Mouse (Mus musculus): Measurements from ENCODE around the gene Nr4a1.

The Nr4a1 gene

DNA sequence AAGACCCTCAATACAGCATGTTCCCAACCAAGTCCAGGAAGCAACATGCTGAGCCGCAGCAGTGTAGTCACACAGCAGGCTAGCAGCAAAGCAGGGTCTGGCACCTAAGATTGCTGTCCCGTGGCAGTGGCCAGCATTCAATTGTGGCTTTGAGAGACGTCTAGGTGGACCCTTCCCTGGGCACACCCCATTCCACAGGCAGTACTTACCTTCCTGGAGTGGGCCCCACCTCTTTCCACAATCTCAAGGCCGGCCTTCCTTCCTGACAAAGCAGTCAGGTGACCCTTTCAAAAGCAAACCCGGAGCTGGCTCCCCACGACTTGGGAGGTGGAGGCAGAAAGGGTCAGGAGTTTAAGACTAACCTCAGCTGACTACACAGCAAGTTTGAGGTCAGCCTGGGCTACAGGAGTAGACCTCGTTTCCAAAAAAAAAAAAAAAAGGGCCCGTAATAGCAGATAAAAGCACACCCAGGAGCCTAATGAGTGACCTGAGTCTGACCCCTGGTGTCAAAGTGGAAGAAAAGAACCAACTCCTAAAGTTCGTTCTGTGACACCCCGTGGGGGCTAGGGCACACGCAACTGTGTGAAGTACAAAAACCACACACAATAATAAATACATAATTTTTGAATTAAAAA, 20.3 kb upstream of the Nr4a1 start:
- no peak for DNase-seq

DNA sequence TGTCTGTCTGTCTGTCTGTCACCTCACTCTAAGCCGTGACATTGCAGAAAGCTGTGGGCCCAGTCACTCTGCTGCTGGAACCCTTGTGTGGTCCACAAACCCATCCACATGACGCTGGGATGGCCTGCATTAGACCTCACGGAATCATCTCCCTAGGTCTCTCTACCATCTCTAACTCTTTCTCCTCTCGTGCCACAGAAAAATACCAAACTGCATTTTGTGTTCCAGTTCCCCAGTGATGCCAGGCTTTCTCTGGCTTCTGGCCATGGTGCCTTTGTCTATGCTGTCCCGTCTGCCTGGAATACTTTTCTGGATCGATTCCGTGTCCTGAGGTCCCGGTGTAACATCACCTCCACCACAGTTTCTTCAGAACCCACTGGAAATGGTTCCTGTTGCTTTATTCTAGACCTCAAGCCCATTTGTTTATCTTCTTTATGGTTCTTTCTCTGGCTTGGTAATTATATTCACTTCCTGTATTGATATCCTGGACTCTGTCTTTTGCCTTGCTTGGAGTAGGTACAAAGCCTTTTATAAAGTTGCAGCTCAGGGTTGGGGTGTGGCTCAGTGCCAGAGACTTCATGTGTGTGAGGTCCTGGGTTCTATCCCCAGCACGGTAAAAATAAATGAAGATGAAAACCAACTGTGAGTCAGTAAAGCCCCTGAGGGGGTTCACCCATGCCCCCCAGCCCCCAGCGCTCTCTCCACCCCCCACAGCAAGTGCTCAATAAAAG, 19.3 kb upstream of the Nr4a1 start:
- DNase-seq, result no peak

DNA sequence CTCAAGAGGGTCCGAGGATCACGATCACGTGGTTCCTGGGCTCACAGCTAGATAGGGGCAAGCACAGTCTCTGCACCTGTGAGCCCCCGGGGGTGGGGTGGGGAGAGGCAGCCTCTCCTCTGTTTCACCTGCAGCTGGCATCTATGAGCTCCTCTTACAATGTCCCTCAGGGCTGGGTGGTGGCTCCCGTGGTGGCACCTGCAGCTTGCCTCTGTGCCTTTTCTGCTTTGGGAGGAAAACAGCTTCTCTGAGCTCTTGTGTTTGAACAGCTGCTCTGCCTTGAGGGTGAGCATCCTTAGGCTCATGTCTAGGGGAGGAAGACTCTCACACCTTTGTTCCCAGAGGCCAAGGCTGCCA, 18.7 kb upstream of the Nr4a1 start:
- no peak for DNase-seq

DNA sequence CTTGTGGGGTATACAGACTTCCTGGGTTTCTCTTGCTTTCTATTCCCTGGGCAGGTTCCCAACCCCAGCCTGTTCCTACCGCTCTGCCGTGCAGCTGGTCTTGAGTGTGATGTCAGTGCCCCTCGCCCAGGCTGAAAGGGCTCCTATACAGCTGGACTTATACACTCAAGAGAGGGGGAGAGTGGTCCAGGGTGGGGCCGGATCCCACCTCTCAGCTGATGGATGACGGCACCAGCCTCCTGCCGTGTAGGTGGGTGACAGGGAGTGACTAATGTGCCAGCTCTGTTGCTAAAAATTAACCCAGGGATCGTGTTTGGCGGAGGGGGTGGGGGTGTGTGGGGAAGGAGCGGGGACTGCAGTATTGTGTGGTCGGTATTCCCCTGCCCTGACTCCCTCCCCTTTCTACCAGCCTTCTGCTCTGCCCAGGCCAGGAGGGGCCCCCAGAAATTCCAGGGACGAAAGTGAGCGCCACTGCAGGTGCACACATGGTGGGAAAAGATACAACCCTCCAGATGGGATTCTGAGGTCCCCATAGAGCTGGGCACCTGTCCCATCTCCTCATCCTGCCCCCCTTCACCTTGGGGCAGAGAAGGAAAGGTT, 18.2 kb upstream of the Nr4a1 start:
- DNase-seq, result no peak

- peak; percentile 61 to 66 for DNase-seq
These were observed 17.2 kb upstream of the Nr4a1 start for GRCm38 (mm10) chr15:101236878-101237277.

DNA sequence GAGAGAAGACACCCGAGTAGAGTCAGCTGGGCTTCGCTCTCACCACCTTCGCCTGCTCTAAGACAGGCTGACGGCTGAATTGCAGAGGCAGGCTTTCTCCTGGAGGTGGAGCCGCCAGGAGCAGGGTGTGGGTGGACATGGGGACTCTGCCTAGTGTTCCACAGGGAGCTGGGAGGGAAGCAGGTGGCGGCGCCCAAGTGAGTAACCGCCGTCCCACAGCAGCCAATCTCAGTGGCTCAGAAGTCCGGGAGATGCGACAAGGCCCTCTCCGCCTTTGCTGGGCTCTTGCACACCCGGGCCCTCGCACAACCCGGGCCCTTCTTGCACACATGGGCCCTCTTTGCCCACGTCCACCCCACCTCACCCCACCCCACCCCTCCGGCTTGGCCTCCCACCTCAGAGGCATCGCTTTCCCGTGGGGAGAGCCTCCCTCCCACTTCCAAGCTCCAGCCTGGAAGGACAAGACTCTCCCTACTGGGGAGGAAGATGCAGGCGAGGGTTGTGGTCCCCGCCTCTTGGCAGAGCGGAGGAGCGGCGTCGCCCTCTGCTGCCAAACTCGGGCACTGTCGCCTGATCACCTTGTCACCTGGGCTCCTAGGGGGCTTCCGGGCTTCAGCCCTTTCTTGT, 15.1 kb upstream of the Nr4a1 start:
- peak; percentile 76 to 79 for DNase-seq

DNA sequence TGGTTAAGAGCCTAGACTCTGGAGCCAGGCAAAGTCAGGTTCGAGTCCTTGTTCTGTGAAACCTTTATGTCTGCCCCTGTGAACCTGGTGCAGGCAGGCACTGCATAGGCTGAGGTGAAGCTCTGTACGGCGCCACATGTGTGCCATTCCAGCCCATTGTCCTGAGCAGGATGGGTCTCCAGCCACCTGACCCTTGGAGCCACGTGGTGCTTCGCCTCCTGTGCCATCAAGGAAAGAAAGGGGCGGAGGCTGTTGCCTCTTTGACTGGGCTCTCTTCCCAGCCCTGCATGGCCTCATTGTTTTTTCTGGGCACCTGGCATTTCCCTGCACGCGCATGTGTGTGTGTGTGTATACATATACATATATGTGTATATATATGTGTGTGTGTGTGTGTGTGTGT, 14.2 kb upstream of the Nr4a1 start:
- DNase-seq, result no peak

GRCm38 (mm10) chr15:101240799-101241204, 13.3 kb upstream of the Nr4a1 start:
- DNase-seq, result peak; percentile 90 to 93

DNA sequence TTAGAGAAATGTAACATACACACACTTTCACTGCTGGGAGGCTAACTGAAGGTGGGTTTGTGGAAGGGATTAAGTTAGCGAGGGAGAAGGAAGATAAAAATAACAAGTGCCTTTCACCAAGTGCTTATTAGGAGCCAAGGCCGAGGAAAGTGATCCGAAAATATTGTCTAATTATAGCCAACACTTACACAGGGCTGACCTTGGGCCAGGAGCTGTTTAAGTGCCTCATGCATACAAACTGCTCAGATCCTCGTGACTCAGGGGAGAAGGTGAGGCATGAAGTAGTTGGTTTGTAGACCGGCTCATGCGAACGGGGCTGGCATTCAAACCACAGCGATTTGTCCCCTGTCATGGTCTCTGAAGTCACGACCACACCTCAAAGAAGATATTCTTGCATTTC, 12.8 kb upstream of the Nr4a1 start:
- no peak for DNase-seq

- no peak for DNase-seq
These were observed 12.2 kb upstream of the Nr4a1 start for GRCm38 (mm10) chr15:101241853-101242252.

GRCm38 (mm10) chr15:101242645-101243044, 11.4 kb upstream of the Nr4a1 start:
- peak; percentile 86 to 89 for DNase-seq

DNA sequence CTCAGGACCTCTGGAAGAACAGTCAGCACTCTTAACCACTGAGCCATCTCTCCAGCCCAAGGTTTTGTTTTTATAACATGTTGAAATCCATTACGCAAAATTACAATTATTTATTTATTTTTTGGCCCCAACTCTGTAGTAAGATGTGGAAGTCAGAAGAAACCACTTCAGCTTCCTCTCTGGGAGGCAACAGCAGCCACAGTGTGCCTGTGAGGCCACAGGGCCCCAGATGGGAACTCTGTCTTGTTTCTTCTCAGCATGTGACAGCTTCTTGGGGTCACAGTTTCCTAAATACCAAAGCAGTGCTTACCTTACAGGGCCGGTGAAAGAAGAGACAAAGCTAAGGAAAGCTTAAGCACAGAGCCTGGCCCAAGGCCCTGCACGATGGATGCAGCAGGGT, 10.1 kb upstream of the Nr4a1 start:
- DNase-seq, result no peak

- peak; percentile 93 to 97 for DNase-seq
These were observed 7.6 kb upstream of the Nr4a1 start for GRCm38 (mm10) chr15:101246231-101247154.

DNA sequence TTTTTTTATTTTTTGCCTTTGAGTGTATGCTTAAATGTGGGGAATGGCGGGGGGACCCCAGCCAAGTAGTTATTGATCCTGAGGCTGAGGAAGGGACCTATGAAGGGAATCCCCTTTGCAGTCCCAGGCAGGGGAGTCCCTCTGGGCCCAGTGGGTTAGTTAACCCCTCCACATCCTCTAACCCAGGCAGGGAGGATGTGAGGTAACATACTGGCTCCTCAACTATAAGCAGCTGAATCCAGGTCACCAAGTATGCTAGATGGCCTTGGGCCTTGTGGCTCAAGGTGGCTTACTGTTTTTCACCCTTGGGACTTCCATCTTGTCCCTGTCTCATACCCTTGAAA, 6.9 kb upstream of the Nr4a1 start:
- no peak for DNase-seq

DNA sequence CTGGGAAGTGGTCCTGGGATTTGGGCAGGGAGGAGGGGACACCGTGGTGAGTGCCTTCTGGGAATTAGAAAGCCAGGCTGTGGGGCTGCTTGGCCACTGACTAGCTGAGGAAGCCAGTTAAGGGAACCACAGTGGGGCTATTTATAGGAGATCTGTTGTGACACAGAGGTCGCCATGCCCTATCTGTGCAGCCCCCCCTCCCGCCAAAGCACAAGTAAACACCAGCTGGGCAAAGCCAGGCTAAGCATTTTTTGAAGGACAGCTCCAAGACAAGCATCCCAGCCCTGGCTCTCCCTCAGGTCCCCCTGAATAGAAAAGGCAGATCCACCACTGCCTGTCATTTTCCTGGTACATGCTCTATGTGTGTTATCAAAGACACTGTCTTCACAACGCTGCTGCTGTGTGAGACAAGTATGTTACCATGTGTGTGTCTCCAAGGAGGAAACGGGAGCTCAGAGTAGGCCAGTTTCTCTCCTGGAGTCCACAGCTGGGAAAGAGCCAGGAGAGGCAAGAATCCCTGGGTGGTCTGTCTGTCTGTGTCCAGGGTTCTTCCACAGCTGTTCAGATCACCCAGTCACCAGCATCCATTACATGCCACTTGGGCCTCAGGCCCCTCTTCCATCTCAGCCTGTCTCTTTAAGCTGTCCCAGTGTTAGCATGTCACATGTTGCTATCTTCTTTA, 5.9 kb upstream of the Nr4a1 start:
- DNase-seq, result no peak

- DNase-seq, result no peak
These were observed 3.8 kb upstream of the Nr4a1 start for GRCm38 (mm10) chr15:101250220-101250800.

DNA sequence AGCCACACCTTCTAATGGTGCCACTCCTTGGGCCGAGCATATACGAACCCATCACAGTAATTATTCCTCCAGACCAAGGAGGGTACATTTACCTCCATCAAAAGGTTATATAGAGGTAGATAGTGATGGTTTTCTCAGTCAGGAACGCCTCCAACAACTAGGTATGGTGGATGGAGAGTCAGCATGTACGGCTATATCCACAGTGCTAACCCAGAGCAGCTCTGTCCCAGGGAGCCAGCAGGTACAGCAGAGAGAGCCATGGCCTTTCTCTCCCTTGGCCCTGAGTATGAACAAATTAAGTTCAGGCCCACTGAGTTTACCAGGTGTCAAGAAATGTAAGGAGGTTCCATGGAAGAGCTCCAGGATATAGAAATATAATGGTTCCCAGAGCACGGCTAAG, 2.1 kb upstream of the Nr4a1 start:
- DNase-seq, result no peak

GRCm38 (mm10) chr15:101252614-101253013, 1.5 kb upstream of the Nr4a1 start:
- DNase-seq, result no peak

DNA sequence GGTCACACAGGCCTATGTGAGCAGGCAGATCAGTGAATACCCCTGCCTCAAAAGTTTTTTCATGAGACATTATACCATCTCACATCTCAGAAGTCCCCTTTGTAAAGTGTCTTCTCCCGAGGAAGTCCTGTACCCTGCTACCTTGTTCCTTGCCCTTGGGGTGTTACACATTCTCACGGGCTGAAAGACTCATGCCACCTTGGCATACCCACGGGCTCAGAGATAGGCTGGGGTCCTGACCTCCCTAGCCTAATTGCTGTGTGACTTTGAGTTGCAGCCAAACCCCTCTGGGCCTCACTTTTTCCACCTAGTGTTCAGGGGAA, 545 bp upstream of the Nr4a1 start:
- no peak for DNase-seq

- no peak for DNase-seq
These were observed 1.9 kb downstream of the Nr4a1 start for GRCm38 (mm10) chr15:101255842-101256462.

DNA sequence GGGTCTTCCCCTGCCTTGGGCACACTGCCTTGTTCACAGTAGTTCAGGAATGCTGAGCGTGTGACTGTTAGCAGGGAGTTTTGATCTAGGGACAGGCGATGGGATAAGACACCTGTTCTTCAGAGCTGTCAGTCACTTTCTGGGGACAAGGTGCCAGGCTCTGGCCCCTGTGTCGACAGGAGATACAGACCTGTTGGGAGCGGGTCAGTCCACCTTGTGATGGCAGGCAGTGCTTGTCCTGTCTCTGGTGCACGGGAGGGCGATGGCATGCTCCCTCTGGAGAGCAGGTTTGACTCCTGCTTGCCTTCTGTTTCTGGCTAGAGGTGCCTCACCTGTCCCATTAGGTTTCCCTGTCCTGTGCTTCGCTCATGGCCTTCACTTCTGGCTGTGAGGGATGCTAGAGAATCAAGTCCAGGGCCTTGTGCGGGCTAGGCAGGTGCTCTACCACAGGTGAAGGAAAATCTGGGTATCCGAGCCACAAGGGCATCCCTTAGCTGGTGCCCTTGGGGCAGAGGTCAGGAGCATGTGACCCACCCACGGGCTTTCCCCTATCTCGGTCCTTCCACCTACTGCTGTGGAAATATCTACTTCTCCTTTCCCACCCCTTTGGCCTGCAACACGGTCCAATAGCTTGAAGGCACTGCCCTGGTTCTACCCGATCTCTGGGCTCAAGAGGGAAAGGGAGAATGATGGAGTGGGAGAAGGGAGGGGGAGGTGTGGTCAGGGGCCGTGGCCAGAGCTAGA, 2.6 kb downstream of the Nr4a1 start:
- no peak for DNase-seq

Data from cerebellum, adult 18-20 months (tissue).